Mouse (Mus musculus) midbrain, embryonic 13.5 days (tissue): Measurements from ENCODE around the gene Spocd1. TPM values are rescaled to one million over a fixed set of nuclear protein-coding genes. Genes with fewer than 3 reads are reported as not detected.

ENCODE experiments used
- ATAC-seq: fragments of 200-750 bp; cut with Nextera tagmentation; 2 replicates; pipeline ENCODE4 v1.8.0; 2017; ENCODE audit warnings: mild to moderate bottlenecking, moderate TSS enrichment, moderate library complexity
- H3K27ac ChIP-seq: fragments of 300-500 bp; sonication (generic); 2 replicates; pipeline ENCODE4 v1.5.1; 2015; ENCODE audit warnings: inconsistent platforms, mild to moderate bottlenecking, moderate library complexity
- H3K27me3 ChIP-seq: fragments of 300-500 bp; sonication (generic); 2 replicates; pipeline ENCODE4 v1.6.1; 2015; ENCODE audit warnings: mild to moderate bottlenecking, inconsistent platforms
- H3K36me3 ChIP-seq: fragments of 300-500 bp; sonication (generic); 2 replicates; pipeline ENCODE4 v1.6.1; 2015; ENCODE audit warnings: mild to moderate bottlenecking, inconsistent platforms
- H3K4me1 ChIP-seq: fragments of 300-500 bp; sonication (generic); replicated peaks from 2 replicates; pipeline ENCODE4 v1.6.1; 2015; ENCODE audit warnings: inconsistent platforms
- H3K4me2 ChIP-seq: fragments of 300-500 bp; sonication (generic); replicated peaks from 2 replicates; pipeline ENCODE4 v1.6.1; 2015; ENCODE audit warnings: moderate library complexity, mild to moderate bottlenecking, inconsistent platforms
- H3K4me3 ChIP-seq: fragments of 300-500 bp; sonication (generic); replicated peaks from 2 replicates; pipeline ENCODE4 v1.5.1; 2015; ENCODE audit warnings: mild to moderate bottlenecking, inconsistent platforms
- H3K9ac ChIP-seq: fragments of 300-500 bp; sonication (generic); replicated peaks from 2 replicates; pipeline ENCODE4 v1.6.1; 2015; ENCODE audit warnings: mild to moderate bottlenecking, inconsistent platforms
- H3K9me3 ChIP-seq: fragments of 300-500 bp; sonication (generic); 2 replicates; pipeline ENCODE4 v1.6.1; 2016; ENCODE audit warnings: mild to moderate bottlenecking, inconsistent platforms
- WGBS: fragments of 180-500 bp; shearing (Covaris S2); methylation state at CpG from one replicate; pipeline ENCODE4 v1.1.7; 2015; 5-methylcytosine and 5-hydroxymethylcytosine counted together
- polyA plus RNA-seq: library from polyadenylated mRNA; unstranded; fragments of >200 nt; fragmentation: Nextera tagmentation; extraction: Ambion mirVana; gene quantifications from 2 replicates; pipeline ENCODE4 v1.2.1, GENCODE M21; 2015

Spocd1 gene
- polyA plus RNA-seq, 1 experiment from 2014 or later, result not detected

DNA sequence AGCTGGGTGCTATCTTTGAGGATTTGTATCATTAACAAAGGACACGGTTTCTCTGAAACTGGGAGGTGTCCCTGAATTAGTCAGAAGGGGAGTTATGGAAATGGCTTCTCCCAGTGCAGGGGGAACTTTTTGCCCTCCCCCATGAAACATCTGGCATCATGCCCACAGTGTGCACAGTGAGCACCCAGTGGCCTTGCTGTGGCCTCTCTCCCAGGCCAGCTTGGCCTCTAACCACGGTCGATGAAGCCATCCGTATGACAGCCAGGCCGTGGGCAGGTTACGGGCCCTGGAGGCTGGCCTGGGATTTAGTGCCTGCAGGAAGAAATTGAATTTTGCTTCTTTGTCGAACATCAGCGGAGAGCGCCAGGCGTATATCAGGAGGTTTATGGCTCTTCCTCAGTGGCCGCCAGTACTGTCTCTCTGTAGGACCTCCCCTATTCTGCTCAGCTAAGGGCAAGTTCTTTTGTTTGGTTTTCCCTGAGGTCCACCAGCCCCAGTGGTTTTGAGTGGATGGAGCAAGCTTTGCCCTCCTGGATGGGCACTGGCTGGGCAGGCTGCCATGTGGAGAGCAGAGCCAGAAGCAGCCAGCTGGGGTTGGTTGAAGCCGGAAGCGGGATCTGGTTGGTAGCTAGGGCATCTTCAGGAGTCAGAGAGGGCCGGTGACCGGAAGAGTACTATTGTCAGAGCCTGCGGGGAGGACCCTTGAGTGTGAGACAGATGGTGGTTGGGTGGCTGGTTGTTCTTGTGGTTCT is 65.1 kb downstream of the Spocd1 start:
- Histone ChIP-seq H3K36me3 (peaks cover 32% of the 10 kb centered on the region), H3K4me3 (no peak overlapping the region), H3K4me2 (no peak overlapping the region), H3K27me3 (0 out of 2 replicates have a peak, but pooled peaks cover 7% of the 10 kb centered on the region), H3K4me1 (peaks cover 38% of the 10 kb centered on the region), H3K9ac (0 out of 2 replicates have a peak overlapping the region, but pooled peaks have one; percentile 19), H3K9me3 (no peaks in the 10 kb centered on the region), H3K27ac (0 out of 2 replicates have a peak overlapping the region, but pooled peaks have one; percentile 2)
- no peak for ATAC-seq
- WGBS, result 79% methylated on average over 16 of the region's 16 CpGs

DNA sequence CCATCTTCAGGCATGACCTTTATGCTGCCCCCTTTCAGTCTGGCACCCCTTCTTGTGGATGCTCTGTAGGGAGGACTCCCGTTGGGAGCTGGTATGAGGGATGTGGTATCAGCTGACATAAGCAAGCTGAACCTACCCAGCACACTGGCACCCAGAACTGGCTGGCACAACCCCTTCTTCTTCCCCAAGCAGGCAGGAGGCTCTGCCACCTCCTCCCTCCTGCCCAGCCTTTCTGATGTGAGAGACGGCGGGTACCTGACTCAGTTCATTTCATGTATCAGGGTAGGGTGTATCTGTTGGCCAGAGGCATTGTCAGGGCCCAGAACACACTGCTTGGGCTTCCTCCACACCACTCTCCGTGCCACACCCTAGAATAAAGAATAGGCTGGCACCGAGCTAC is 65.7 kb downstream of the Spocd1 start:
- peaks cover 32% of the 10 kb centered on the region for H3K4me1 ChIP-seq
- no peak overlapping the region for H3K4me2 ChIP-seq
- no peak overlapping the region for H3K9ac ChIP-seq
- H3K36me3 ChIP-seq, result peaks cover 34% of the 10 kb centered on the region
- H3K4me3 ChIP-seq, result no peak overlapping the region
- peak overlapping the region; percentile 2; the same call in 1 of the 2 replicates for H3K27ac ChIP-seq
- ATAC-seq, result no peak
- WGBS, result 85% methylated on average over 5 of the region's 5 CpGs
- 0 out of 2 replicates have a peak, but pooled peaks cover 7% of the 10 kb centered on the region for H3K27me3 ChIP-seq
- H3K9me3 ChIP-seq, result no peaks in the 10 kb centered on the region

DNA sequence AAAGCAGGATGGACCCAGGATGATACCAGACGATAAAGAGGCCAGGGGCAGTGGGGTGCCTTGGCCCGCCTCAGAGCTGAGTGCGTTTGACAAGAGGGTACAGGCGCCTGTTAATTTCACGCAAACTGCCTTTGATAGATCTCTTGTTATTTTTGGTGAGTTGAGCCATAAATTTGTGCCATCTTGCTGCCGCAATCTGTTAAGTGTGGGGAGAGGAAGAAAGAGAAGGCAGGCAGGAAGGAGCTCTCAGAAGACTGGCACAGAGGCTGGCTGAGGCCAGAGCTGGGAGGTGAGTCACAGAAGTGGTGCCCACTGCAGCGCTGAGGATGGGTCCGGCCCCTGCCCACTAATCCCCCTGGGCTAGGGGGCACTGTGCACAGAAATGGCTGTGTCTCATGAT is 66.2 kb downstream of the Spocd1 start:
- Histone ChIP-seq H3K4me2 (no peak overlapping the region), H3K4me3 (no peak overlapping the region), H3K27me3 (0 out of 2 replicates have a peak, but pooled peaks cover 7% of the 10 kb centered on the region), H3K9ac (no peak overlapping the region), H3K4me1 (peaks cover 30% of the 10 kb centered on the region), H3K36me3 (peaks cover 34% of the 10 kb centered on the region), H3K9me3 (no peaks in the 10 kb centered on the region), H3K27ac (no peak overlapping the region)
- 90% methylated on average over 8 of the region's 8 CpGs for WGBS
- ATAC-seq, result no peak

DNA sequence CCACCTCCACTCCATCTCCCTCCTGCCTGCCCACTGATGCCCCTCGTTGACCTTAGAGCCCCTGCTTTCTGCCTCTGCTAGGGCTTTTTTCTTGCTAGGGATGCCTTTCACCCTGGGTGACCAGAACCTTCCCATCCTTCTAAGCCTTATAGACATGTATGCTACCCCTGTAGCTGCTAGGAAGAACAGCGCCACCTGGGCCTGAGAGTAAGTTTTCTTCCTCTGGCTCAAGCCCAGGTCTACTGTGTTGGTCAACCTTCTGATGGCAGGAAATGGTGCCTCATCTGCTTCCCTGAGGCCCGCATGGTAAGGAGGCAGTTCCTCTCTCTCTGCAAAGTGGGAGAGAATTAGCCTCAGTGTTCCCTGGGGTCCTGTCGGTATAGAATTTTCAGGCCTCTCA is 67.0 kb downstream of the Spocd1 start:
- no peak overlapping the region for H3K4me3 ChIP-seq
- WGBS, result 80% methylated on average over 4 of the region's 4 CpGs
- H3K4me2 ChIP-seq, result no peak overlapping the region
- H3K4me1 ChIP-seq, result peaks cover 30% of the 10 kb centered on the region
- no peak for ATAC-seq
- H3K9me3 ChIP-seq, result no peaks in the 10 kb centered on the region
- peaks cover 34% of the 10 kb centered on the region for H3K36me3 ChIP-seq
- H3K9ac ChIP-seq, result no peak overlapping the region
- H3K27me3 ChIP-seq, result 0 out of 2 replicates have a peak, but pooled peaks cover 7% of the 10 kb centered on the region
- no peak overlapping the region for H3K27ac ChIP-seq

DNA sequence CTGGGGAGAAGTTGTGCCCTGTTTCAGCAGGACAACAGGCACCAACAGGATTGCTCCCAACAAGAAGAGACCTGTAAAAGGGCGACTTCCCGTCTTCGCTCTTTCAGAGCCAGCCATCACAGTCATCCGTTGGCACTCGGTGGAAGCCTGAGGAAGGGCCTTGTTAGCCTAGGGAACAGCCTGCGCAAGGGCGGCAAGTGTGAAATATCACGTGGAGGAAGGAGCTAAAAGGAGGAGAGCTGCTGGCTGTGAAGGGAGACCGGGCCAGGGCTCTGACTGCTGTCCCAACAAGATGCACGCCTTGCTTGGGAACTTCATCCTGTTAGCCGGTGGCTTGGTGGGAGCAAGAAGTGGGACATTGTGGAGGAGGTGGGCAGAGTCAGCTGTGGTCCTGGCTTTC is 69.1 kb downstream of the Spocd1 start:
- H3K27ac ChIP-seq, result no peak overlapping the region
- no peak overlapping the region for H3K4me2 ChIP-seq
- 0 out of 2 replicates have a peak, but pooled peaks cover 7% of the 10 kb centered on the region for H3K27me3 ChIP-seq
- no peak overlapping the region for H3K9ac ChIP-seq
- H3K36me3 ChIP-seq, result peaks cover 22% of the 10 kb centered on the region
- no peaks in the 10 kb centered on the region for H3K9me3 ChIP-seq
- no peak for ATAC-seq
- WGBS, result 79% methylated on average over 11 of the region's 11 CpGs
- H3K4me1 ChIP-seq, result peaks cover 36% of the 10 kb centered on the region
- H3K4me3 ChIP-seq, result no peak overlapping the region

DNA sequence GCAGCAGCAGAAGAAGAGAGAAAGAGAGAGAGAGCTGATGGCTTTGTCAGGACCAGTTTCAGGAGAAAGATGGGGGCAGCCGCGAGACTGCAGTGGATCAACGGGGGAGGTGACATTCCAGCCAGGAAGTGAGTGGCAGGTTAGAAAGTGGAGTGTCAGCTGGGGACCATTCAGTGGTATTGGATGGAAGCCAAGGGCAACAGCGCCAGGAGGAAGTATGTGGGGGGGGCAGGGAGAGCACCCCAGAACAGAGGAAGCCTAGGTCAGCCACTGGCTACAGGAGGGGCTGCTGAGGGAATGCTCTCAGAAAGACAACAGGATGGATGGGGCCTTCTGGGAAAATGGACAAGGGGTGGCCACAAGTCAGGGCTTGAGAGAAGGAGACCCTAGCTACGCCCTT is 72.7 kb downstream of the Spocd1 start:
- H3K36me3 ChIP-seq, result 0 out of 2 replicates have a peak, but pooled peaks cover 13% of the 10 kb centered on the region
- peaks cover 26% of the 10 kb centered on the region for H3K4me1 ChIP-seq
- H3K4me2 ChIP-seq, result no peak overlapping the region
- no peaks in the 10 kb centered on the region for H3K9me3 ChIP-seq
- peak overlapping the region; percentile 22; the same call in 1 of the 2 replicates for H3K27ac ChIP-seq
- no peak overlapping the region for H3K4me3 ChIP-seq
- 49% methylated on average over 5 of the region's 5 CpGs for WGBS
- 0 out of 2 replicates have a peak, but pooled peaks have one; percentile 4 for ATAC-seq
- no peak overlapping the region for H3K9ac ChIP-seq
- H3K27me3 ChIP-seq, result no peaks in the 10 kb centered on the region

DNA sequence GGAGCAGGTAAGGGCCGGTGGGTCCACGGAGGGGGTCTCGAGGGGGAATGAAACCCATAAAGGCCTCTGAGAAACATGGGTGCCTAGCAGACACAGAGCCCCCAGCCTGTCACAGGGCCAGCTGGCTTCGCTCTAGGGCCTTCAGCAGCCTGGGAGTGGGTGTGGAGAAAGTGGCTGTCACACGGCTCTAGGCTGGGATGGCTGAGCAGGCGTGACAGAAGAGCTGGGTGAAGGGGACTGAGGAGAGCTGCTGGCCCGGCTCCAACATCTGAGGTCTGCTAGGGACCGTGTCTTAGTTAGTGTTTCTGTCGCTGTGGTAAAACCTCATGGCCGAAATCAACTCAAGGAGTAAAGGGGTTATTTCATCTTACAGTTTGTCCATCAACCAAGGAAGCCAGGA is 73.1 kb downstream of the Spocd1 start:
- Histone ChIP-seq H3K4me2 (no peak overlapping the region), H3K27me3 (peaks cover 4% of the 10 kb centered on the region; the same call in 1 of the 2 replicates), H3K9ac (no peak overlapping the region), H3K36me3 (0 out of 2 replicates have a peak, but pooled peaks cover 13% of the 10 kb centered on the region), H3K4me1 (peaks cover 31% of the 10 kb centered on the region), H3K27ac (peak overlapping the region; percentile 22; the same call in 1 of the 2 replicates), H3K9me3 (no peaks in the 10 kb centered on the region), H3K4me3 (no peak overlapping the region)
- WGBS, result 72% methylated on average over 10 of the region's 10 CpGs
- ATAC-seq, result peak; percentile 60; the same call in 1 of the 2 replicates

DNA sequence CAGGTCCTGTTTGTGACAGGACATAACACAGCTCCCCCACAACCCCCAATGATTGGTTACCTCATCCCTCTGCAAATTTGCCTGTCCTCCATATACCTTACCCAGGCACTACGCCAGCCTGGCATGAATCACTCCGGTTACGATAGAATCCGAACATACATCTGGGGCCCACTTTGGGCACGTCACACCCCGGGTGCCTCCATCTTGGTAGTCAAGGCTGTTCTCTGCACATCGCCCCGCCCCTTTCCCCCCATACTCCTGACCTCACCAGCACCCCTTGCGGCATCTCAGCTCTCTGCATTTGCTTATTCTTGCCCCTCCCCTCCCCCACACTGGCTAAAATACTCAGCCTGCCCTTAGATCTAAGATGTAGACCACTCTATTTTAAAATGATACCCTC is 76.5 kb downstream of the Spocd1 start:
- no peak overlapping the region for H3K9ac ChIP-seq
- H3K4me1 ChIP-seq, result peaks cover 31% of the 10 kb centered on the region
- peaks cover 29% of the 10 kb centered on the region for H3K36me3 ChIP-seq
- ATAC-seq, result no peak
- peaks cover 5% of the 10 kb centered on the region; the same call in 1 of the 2 replicates for H3K27me3 ChIP-seq
- WGBS, result 60% methylated on average over 9 of the region's 9 CpGs
- no peaks in the 10 kb centered on the region for H3K9me3 ChIP-seq
- no peak overlapping the region for H3K27ac ChIP-seq
- H3K4me3 ChIP-seq, result no peak overlapping the region
- H3K4me2 ChIP-seq, result no peak overlapping the region

DNA sequence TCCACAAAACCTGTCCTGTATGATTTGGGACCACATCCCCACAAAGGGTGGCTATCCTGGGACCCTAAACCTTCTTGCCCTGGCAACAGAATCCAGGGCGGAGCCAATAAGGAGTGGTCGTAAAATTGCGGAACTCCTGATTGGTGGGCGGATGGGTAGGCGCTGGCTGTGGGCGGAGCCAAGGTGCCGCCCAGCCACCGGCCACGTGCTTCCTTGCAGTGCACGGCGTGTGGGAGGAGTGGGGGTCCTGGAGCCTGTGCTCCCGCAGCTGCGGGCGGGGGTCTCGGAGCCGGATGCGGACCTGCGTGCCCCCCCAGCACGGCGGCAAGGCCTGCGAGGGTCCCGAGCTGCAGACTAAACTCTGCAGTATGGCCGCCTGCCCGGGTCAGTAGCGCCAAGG is 77.5 kb downstream of the Spocd1 start:
- H3K4me3 ChIP-seq, result no peak overlapping the region; the same call in 1 of the 2 replicates
- H3K27me3 ChIP-seq, result peaks cover 5% of the 10 kb centered on the region; the same call in 1 of the 2 replicates
- peaks cover 22% of the 10 kb centered on the region for H3K4me1 ChIP-seq
- H3K4me2 ChIP-seq, result peak overlapping the region; percentile 50
- 0 out of 2 replicates have a peak overlapping the region, but pooled peaks have one; percentile 46 for H3K9ac ChIP-seq
- no peak overlapping the region for H3K27ac ChIP-seq
- peaks cover 38% of the 10 kb centered on the region for H3K36me3 ChIP-seq
- ATAC-seq, result no peak
- WGBS, result 27% methylated on average over 25 of the region's 25 CpGs
- H3K9me3 ChIP-seq, result no peaks in the 10 kb centered on the region

Other genes starting within 250 kb of the Spocd1 start
- 20.3 and 24.0 TPM in 2 replicates for gene Tmem39b, start 232.4 kb upstream of the Spocd1 start, polyA plus RNA-seq
- gene Khdrbs1, start 186.9 kb upstream of the Spocd1 start, polyA plus RNA-seq, result 180 and 182 TPM in 2 replicates
- gene Ptp4a2, start 118.0 kb upstream of the Spocd1 start, polyA plus RNA-seq, result 287 and 316 TPM in 2 replicates
- gene Adgrb2, start 55.6 kb downstream of the Spocd1 start, polyA plus RNA-seq, result 7.0 and 11.0 TPM in 2 replicates
- gene Col16a1, start 118.6 kb downstream of the Spocd1 start, polyA plus RNA-seq, result 2.9 and 3.4 TPM in 2 replicates
- gene Pef1, start 173.3 kb downstream of the Spocd1 start, polyA plus RNA-seq, result 65.3 and 72.0 TPM in 2 replicates
- 0.41 and 0.94 TPM in 2 replicates for gene Hcrtr1, start 210.1 kb downstream of the Spocd1 start, polyA plus RNA-seq
- gene Tinagl1, start 245.9 kb downstream of the Spocd1 start, polyA plus RNA-seq, result 2.4 and 2.5 TPM in 2 replicates